Mouse (Mus musculus): ENCODE measurements at regions not wholly inside any gene's neighbourhood (a gene's known extent, or its start where the extent isn't known, plus 50 kb on each side); places are given as distances from the start of the nearest gene placed in this dataset.

DNA sequence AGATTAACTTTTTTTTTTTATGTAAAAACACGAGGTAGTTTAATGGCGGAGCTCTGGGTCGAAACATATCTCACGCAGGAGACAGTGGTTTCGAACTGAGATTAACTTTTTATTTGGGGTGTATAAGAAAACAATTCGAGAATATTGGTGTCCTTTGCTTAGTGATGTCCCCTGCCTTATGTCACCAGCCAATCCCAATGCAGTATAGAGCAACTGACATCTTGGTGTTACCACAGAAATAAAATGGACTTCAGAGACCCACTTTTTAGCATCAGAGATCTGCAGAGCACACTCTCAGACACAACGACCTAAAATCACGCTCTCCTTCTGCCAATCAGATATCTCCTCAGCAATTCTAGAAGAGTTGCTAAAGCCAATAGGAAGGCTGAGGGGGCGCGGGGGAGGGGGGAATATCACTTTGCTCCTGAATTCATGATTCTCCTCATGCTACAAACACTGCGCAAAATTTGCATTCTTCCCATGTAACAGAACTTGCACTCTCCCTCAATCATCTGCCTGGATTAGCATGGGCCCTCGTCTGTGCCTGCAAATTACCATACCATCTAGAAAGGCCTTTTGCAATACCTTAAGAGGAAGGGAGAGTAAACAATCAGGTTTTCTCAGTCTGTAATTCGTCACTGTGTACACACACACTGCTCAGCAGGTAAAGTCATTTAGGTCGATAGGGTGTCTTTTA is 128.7 kb upstream of the Sox2 start:
- no peaks in the 10 kb centered on the region for H3K4me1 ChIP-seq (ENCODE audit: control insufficient read depth, insufficient read depth, low read length)
- H3K9me3 ChIP-seq (replicated peaks; ENCODE audit: control insufficient read depth, low read length) = no peaks in the 10 kb centered on the region
- no peak overlapping the region for H3K9ac ChIP-seq (replicated peaks; ENCODE audit: low read length)
- H3K4me3 ChIP-seq (ENCODE audit: low read depth, low read length) = no peak overlapping the region
- WGBS = 83% methylated on average over 14 of the region's 14 CpGs
- H3K4me2 ChIP-seq (ENCODE audit: low read depth, low read length) = no peak overlapping the region
- no peak overlapping the region for H3K27ac ChIP-seq (replicated peaks; ENCODE audit: low read depth, low read length)
- no peaks in the 10 kb centered on the region for H3K27me3 ChIP-seq (ENCODE audit: control insufficient read depth, insufficient read depth, low read length)
- no peaks in the 10 kb centered on the region for H3K36me3 ChIP-seq (replicated peaks; ENCODE audit: control insufficient read depth, insufficient read depth, low read depth, low read length)
- ATAC-seq (replicated peaks; ENCODE audit: insufficient number of reproducible peaks, low FRiP score, low TSS enrichment, low read depth) = no peak
- no peak for DNase-seq (ENCODE audit: low spot score)

DNA sequence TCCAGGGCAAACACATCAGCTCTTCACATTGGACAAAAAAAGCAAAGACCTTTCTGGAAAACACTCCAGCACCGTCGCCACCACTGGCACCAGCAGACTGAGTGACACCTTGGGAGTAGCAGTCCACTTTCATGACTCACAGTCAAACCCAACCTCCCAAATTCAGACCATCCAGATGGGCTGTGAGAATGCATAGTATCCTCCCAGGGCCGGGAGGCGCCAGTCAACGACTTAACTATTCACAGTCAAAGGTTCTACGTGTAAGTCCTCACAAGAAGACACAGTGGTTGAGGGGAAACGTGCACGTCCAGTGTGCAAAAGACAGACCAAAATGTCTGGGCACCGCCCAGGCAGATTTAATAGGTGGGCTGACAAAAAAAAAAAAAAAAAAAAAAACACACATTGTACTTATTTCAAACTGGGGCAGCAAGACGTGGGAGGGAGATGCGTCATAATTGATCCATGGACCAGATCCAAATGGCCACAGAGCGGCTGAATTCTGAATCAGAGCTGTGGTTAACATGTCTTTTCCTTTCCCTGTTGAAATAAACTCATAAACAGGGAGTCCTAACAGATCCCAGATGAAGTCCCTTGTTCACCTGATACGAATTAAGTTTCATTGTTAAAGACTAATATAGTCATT is 137.6 kb upstream of the Sox2 start:
- H3K9me3 ChIP-seq (replicated peaks; ENCODE audit: control insufficient read depth, low read length) = no peaks in the 10 kb centered on the region
- H3K27ac ChIP-seq (replicated peaks; ENCODE audit: low read depth, low read length) = no peak overlapping the region
- H3K27me3 ChIP-seq (ENCODE audit: control insufficient read depth, insufficient read depth, low read length) = no peaks in the 10 kb centered on the region
- no peaks in the 10 kb centered on the region for H3K4me1 ChIP-seq (ENCODE audit: control insufficient read depth, insufficient read depth, low read length)
- H3K4me3 ChIP-seq (ENCODE audit: low read depth, low read length) = no peak overlapping the region
- no peak for ATAC-seq (replicated peaks; ENCODE audit: insufficient number of reproducible peaks, low FRiP score, low TSS enrichment, low read depth)
- H3K36me3 ChIP-seq (replicated peaks; ENCODE audit: control insufficient read depth, insufficient read depth, low read depth, low read length) = no peaks in the 10 kb centered on the region
- no peak overlapping the region for H3K9ac ChIP-seq (replicated peaks; ENCODE audit: low read length)
- 90% methylated on average over 13 of the region's 13 CpGs for WGBS
- no peak for DNase-seq (ENCODE audit: low spot score)
- no peak overlapping the region for H3K4me2 ChIP-seq (ENCODE audit: low read depth, low read length)

DNA sequence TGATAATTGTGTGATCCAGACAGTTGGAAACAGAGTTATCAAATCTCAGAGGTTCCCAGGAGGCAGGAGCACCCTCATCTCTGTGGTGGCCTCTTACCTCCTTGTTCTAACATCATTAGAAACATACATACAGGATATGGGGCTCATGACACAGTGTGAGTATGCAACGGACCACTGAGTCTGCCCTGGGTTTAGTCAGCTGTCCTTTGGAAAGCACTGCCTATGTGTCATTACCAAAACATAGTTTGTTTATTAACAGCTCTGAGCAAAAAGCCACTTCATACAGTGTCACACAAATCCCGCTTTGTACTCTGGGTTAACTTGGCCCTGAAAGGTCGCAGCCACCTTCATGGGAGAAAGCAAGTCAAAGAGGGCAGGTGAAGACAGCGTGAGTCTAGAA is 139.5 kb upstream of the Sox2 start:
- H3K9me3 ChIP-seq (replicated peaks; ENCODE audit: control insufficient read depth, low read length) = no peaks in the 10 kb centered on the region
- no peaks in the 10 kb centered on the region for H3K27me3 ChIP-seq (ENCODE audit: control insufficient read depth, insufficient read depth, low read length)
- H3K4me3 ChIP-seq (ENCODE audit: low read depth, low read length) = no peak overlapping the region
- no peaks in the 10 kb centered on the region for H3K4me1 ChIP-seq (ENCODE audit: control insufficient read depth, insufficient read depth, low read length)
- H3K9ac ChIP-seq (replicated peaks; ENCODE audit: low read length) = no peak overlapping the region
- no peaks in the 10 kb centered on the region for H3K36me3 ChIP-seq (replicated peaks; ENCODE audit: control insufficient read depth, insufficient read depth, low read depth, low read length)
- WGBS = 82% methylated on average over 4 of the region's 4 CpGs
- no peak for ATAC-seq (replicated peaks; ENCODE audit: insufficient number of reproducible peaks, low FRiP score, low TSS enrichment, low read depth)
- DNase-seq (ENCODE audit: low spot score) = no peak
- H3K27ac ChIP-seq (replicated peaks; ENCODE audit: low read depth, low read length) = no peak overlapping the region
- H3K4me2 ChIP-seq (ENCODE audit: low read depth, low read length) = no peak overlapping the region

DNA sequence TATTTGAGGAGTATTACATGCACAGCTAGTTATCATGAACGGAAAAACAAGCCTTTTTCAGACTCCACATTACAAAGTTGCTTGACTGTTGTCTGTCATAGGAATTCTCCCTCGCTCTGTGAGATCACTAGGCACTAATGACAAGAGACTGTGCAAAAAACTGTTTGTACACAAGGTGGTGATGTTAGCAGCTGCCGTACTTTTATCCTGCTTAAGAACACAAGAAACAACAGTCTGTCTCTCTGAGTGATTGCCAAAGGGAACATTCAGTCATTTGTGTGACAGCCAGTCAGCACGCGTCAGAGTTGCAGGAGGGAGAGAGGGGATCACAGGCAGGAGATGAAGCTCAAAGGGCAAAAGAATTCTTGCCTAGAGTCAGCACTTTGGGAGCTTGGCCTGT is 141.0 kb upstream of the Sox2 start:
- whole genome bisulfite sequencing = 41% methylated on average over 5 of the region's 5 CpGs
- no peak overlapping the region for H3K9ac ChIP-seq (replicated peaks; ENCODE audit: low read length)
- H3K4me2 ChIP-seq (ENCODE audit: low read depth, low read length) = no peak overlapping the region
- H3K4me1 ChIP-seq (ENCODE audit: control insufficient read depth, insufficient read depth, low read length) = no peaks in the 10 kb centered on the region
- no peak overlapping the region for H3K27ac ChIP-seq (replicated peaks; ENCODE audit: low read depth, low read length)
- ATAC-seq (replicated peaks; ENCODE audit: insufficient number of reproducible peaks, low FRiP score, low TSS enrichment, low read depth) (no peak), DNase-seq (ENCODE audit: low spot score) (no peak)
- H3K27me3 ChIP-seq (ENCODE audit: control insufficient read depth, insufficient read depth, low read length) = no peaks in the 10 kb centered on the region
- H3K36me3 ChIP-seq (replicated peaks; ENCODE audit: control insufficient read depth, insufficient read depth, low read depth, low read length) = no peaks in the 10 kb centered on the region
- H3K4me3 ChIP-seq (ENCODE audit: low read depth, low read length) = no peak overlapping the region
- no peaks in the 10 kb centered on the region for H3K9me3 ChIP-seq (replicated peaks; ENCODE audit: control insufficient read depth, low read length)

DNA sequence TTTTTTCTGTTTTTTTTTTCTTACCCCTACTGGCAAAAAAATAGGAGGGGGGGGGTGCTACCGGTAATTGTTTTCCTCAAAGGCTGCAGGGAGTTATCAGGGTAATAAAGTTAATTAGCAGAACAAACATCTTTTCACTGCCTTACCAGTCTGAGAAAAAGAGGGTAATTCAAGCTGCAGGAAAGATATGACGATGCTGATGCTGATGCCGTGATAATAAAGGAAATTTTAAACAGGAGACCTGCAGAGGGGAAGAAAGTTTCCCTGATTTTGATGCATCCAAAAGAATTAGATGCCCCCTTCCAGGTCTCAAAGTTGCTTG is 145.7 kb upstream of the Sox2 start:
- no peak for ATAC-seq (replicated peaks; ENCODE audit: insufficient number of reproducible peaks, low FRiP score, low TSS enrichment, low read depth)

DNA sequence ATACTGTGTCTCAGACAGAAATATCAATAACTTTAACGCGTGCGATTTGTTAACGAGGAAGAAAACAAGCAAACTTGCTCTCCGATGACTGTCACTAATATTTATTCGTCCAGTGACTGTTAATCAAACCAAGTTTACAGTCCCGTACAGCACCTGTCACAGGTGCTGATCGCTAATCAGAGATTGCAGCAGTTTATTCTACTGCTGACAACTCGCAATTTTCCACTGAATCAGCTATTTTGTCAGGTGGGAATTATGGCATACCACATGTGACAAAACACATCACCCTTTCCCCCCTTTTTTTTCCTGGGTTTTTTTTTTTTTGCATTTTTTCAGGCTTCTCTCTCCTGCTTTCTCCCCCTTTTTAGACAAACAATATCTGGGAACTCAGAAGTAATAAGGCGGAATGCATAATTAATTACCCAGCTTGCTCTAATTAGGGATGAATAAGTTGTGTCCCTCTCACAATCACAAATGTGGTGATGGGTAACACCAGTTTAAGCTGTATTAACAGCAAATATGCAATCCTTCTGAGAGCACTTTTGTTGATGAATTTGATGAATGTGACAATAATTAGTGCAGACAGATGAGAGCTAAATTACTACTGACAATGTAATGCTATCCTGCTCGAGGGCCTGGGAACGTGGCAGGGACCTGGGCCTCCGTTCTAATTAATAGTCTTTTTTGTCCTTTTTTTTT is 146.2 kb upstream of the Sox2 start:
- Histone ChIP-seq H3K9ac (replicated peaks; ENCODE audit: low read length) (no peak overlapping the region), H3K27ac (replicated peaks; ENCODE audit: low read depth, low read length) (no peak overlapping the region), H3K36me3 (replicated peaks; ENCODE audit: control insufficient read depth, insufficient read depth, low read depth, low read length) (no peaks in the 10 kb centered on the region), H3K4me1 (ENCODE audit: control insufficient read depth, insufficient read depth, low read length) (no peaks in the 10 kb centered on the region), H3K4me2 (ENCODE audit: low read depth, low read length) (no peak overlapping the region), H3K27me3 (ENCODE audit: control insufficient read depth, insufficient read depth, low read length) (no peaks in the 10 kb centered on the region), H3K4me3 (ENCODE audit: low read depth, low read length) (no peak overlapping the region), H3K9me3 (replicated peaks; ENCODE audit: control insufficient read depth, low read length) (no peaks in the 10 kb centered on the region)
- DNase-seq (ENCODE audit: low spot score) (peak; percentile 20), ATAC-seq (replicated peaks; ENCODE audit: insufficient number of reproducible peaks, low FRiP score, low TSS enrichment, low read depth) (no peak)
- 59% methylated on average over 13 of the region's 13 CpGs for WGBS

More for the DNA sequence above, 145.7 kb upstream of the Sox2 start:
- no peak overlapping the region for H3K9ac ChIP-seq (replicated peaks; ENCODE audit: low read length)
- H3K27me3 ChIP-seq (ENCODE audit: control insufficient read depth, insufficient read depth, low read length) = no peaks in the 10 kb centered on the region
- H3K4me3 ChIP-seq (ENCODE audit: low read depth, low read length) = no peak overlapping the region
- no peaks in the 10 kb centered on the region for H3K9me3 ChIP-seq (replicated peaks; ENCODE audit: control insufficient read depth, low read length)
- H3K4me2 ChIP-seq (ENCODE audit: low read depth, low read length) = no peak overlapping the region
- 8% methylated on average over 3 of the region's 3 CpGs for WGBS
- H3K36me3 ChIP-seq (replicated peaks; ENCODE audit: control insufficient read depth, insufficient read depth, low read depth, low read length) = no peaks in the 10 kb centered on the region
- no peak for DNase-seq (ENCODE audit: low spot score)
- no peaks in the 10 kb centered on the region for H3K4me1 ChIP-seq (ENCODE audit: control insufficient read depth, insufficient read depth, low read length)
- no peak overlapping the region for H3K27ac ChIP-seq (replicated peaks; ENCODE audit: low read depth, low read length)

DNA sequence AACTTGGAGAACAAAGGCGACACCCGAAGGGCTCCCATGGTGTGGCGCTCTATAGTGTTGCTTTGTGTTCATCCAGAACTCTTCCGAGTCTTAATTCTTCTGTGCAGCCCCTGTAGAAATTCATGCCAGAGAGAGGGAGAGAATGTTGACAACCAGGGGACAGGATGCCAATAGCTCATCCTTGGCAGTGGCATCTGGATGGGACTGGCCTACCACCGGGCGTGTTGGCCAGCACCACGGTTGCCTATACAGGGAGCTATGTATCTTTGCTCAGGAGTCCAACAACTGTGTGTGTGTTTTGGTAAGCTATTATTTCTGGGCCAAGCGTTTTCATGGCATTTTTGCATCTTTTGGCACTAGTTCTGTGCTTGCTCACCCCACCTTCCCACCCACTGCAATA is 153.4 kb upstream of the Sox2 start:
- H3K4me1 ChIP-seq (ENCODE audit: control insufficient read depth, insufficient read depth, low read length) = no peaks in the 10 kb centered on the region
- H3K27ac ChIP-seq (replicated peaks; ENCODE audit: low read depth, low read length) = no peak overlapping the region
- ATAC-seq (replicated peaks; ENCODE audit: insufficient number of reproducible peaks, low FRiP score, low TSS enrichment, low read depth) (no peak), DNase-seq (ENCODE audit: low spot score) (no peak)
- no peaks in the 10 kb centered on the region for H3K9me3 ChIP-seq (replicated peaks; ENCODE audit: control insufficient read depth, low read length)
- H3K9ac ChIP-seq (replicated peaks; ENCODE audit: low read length) = no peak overlapping the region
- no peaks in the 10 kb centered on the region for H3K36me3 ChIP-seq (replicated peaks; ENCODE audit: control insufficient read depth, insufficient read depth, low read depth, low read length)
- H3K27me3 ChIP-seq (ENCODE audit: control insufficient read depth, insufficient read depth, low read length) = no peaks in the 10 kb centered on the region
- 91% methylated on average over 8 of the region's 8 CpGs for WGBS
- H3K4me3 ChIP-seq (ENCODE audit: low read depth, low read length) = no peak overlapping the region
- H3K4me2 ChIP-seq (ENCODE audit: low read depth, low read length) = no peak overlapping the region

DNA sequence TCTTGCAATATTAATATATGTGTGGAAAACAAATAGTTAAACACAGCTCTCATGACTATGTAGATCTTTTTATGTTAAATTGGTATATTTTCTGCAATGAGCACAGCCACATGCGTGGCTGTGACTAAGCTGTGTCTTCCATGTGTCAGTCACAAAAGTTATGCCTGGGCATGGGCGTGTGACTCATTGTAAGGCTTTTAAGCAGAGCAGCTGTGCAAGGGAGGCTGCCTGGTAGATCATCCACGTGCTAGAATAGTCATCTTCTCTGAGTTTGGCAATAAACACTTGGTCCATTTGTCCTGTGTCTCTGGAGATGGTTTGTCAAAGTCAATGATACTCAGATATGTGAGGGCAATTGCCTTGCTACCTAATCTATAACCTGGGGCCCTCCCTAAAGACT is 154.6 kb upstream of the Sox2 start:
- no peaks in the 10 kb centered on the region for H3K27me3 ChIP-seq (ENCODE audit: control insufficient read depth, insufficient read depth, low read length)
- no peak overlapping the region for H3K27ac ChIP-seq (replicated peaks; ENCODE audit: low read depth, low read length)
- ATAC-seq (replicated peaks; ENCODE audit: insufficient number of reproducible peaks, low FRiP score, low TSS enrichment, low read depth) (no peak), DNase-seq (ENCODE audit: low spot score) (no peak)
- no peaks in the 10 kb centered on the region for H3K36me3 ChIP-seq (replicated peaks; ENCODE audit: control insufficient read depth, insufficient read depth, low read depth, low read length)
- no peak overlapping the region for H3K4me3 ChIP-seq (ENCODE audit: low read depth, low read length)
- 72% methylated on average over 3 of the region's 3 CpGs for WGBS
- no peak overlapping the region for H3K9ac ChIP-seq (replicated peaks; ENCODE audit: low read length)
- no peak overlapping the region for H3K4me2 ChIP-seq (ENCODE audit: low read depth, low read length)
- no peaks in the 10 kb centered on the region for H3K4me1 ChIP-seq (ENCODE audit: control insufficient read depth, insufficient read depth, low read length)
- H3K9me3 ChIP-seq (replicated peaks; ENCODE audit: control insufficient read depth, low read length) = no peaks in the 10 kb centered on the region
